Mouse (Mus musculus) bone marrow, adult 2 months (tissue): ENCODE results near the gene Sell.

Source experiments
- CTCF ChIP-seq: fragments of 200-500 bp; IDR thresholded peaks from 2 replicates; pipeline ENCODE4 v1.5.1; 2011; ENCODE audit warnings: low read length, control low read depth; ENCODE audit not compliant: control insufficient read depth, insufficient read depth
- POLR2A ChIP-seq: fragments of 200-500 bp; IDR thresholded peaks from 2 replicates; pipeline ENCODE4 v1.6.1; 2011; ENCODE audit warnings: low read depth, mild to moderate bottlenecking, control low read depth, low read length, borderline replicate concordance; ENCODE audit not compliant: control insufficient read depth

GRCm38 (mm10) chr1:164047934-164048333 lies 13.8 kb upstream of the Sell start, which contains the start of gene Sele:
- TF ChIP-seq POLR2A (no peak), CTCF (no peak)
